Mouse (Mus musculus): ENCODE measurements around the gene Gm7682. TPM values are rescaled to one million over a fixed set of nuclear protein-coding genes. Genes with fewer than 3 reads are reported as not detected.
"Not testable (repeated sequence)": the region's sequence is repeated elsewhere in the genome, so short reads cannot be mapped to it uniquely, and the experiment has no call there.

Gm7682 gene
- polyA plus RNA-seq (2015; fragmentation: Nextera tagmentation; extraction: Ambion mirVana) = not detected in 2 replicates

GRCm38 (mm10) chr5:94445484-94445883, at the start of gene Gm7682:
TSS of gene Gm7682 (plus strand) at chr5:94445784.
- ATAC-seq; H3K4me3 ChIP-seq (ENCODE audit: low read depth, low read length); H3K27me3 ChIP-seq (replicated peaks; ENCODE audit: control insufficient read depth, insufficient read depth, low read length); H3K27ac ChIP-seq (ENCODE audit: low read depth, low read length); H3K4me2 ChIP-seq (replicated peaks; ENCODE audit: low read depth); H3K4me1 ChIP-seq (replicated peaks; ENCODE audit: control insufficient read depth, insufficient read depth, low read length); H3K36me3 ChIP-seq (ENCODE audit: control insufficient read depth, insufficient read depth); H3K9me3 ChIP-seq (ENCODE audit: control insufficient read depth); H3K9ac ChIP-seq (ENCODE audit: low read depth, low read length): not testable (repeated sequence)
- no CpG with 5 or more reads among the region's 3 CpGs for WGBS

Other genes with a start within 250 kb of the Gm7682 start
- not detected in 2 replicates for gene Gm3106, start 227.8 kb upstream of the Gm7682 start, polyA plus RNA-seq (2015; fragmentation: Nextera tagmentation; extraction: Ambion mirVana)
- not detected in 2 replicates for gene A430089I19Rik, start 139.0 kb upstream of the Gm7682 start, polyA plus RNA-seq (2015; fragmentation: Nextera tagmentation; extraction: Ambion mirVana)
- gene Gm6502, start 131.3 kb upstream of the Gm7682 start, polyA plus RNA-seq (2015; fragmentation: Nextera tagmentation; extraction: Ambion mirVana) = not detected in 2 replicates
- not detected in 2 replicates for gene AA792892, start 106.0 kb upstream of the Gm7682 start, polyA plus RNA-seq (2015; fragmentation: Nextera tagmentation; extraction: Ambion mirVana)
- gene Gm3139, start 80.5 kb downstream of the Gm7682 start, polyA plus RNA-seq (2015; fragmentation: Nextera tagmentation; extraction: Ambion mirVana) = not detected in 2 replicates
- gene Gm3147, start 170.6 kb downstream of the Gm7682 start, polyA plus RNA-seq (2015; fragmentation: Nextera tagmentation; extraction: Ambion mirVana) = not detected in 2 replicates
- gene Gm6509, start 178.2 kb downstream of the Gm7682 start, polyA plus RNA-seq (2015; fragmentation: Nextera tagmentation; extraction: Ambion mirVana) = not detected in 2 replicates
- not detected in 2 replicates for gene Gm6205, start 202.6 kb downstream of the Gm7682 start, polyA plus RNA-seq (2015; fragmentation: Nextera tagmentation; extraction: Ambion mirVana)

All from intestine, postnatal 0 days (tissue).